Mouse (Mus musculus): Measurements from ENCODE around the gene Zfp981. TPM values are rescaled to one million over a fixed set of nuclear protein-coding genes. Genes with fewer than 3 reads are reported as not detected.

The Zfp981 gene
- polyA plus RNA-seq, 1 experiment from 2014 or later = 0.11 TPM

Other genes starting within 250 kb of the Zfp981 start
- 4.7 and 5.3 TPM in 2 replicates for gene Zfp992, start 53.0 kb upstream of the Zfp981 start, polyA plus RNA-seq (2016; fragmentation: Nextera tagmentation; extraction: Ambion mirVana)
- 4.5 and 4.6 TPM in 2 replicates for gene Zfp993, start 108.9 kb downstream of the Zfp981 start, polyA plus RNA-seq (2016; fragmentation: Nextera tagmentation; extraction: Ambion mirVana)